Mouse (Mus musculus): Measurements from ENCODE around the gene Ddx24.
"Not testable (repeated sequence)": the region's sequence is repeated elsewhere in the genome, so short reads cannot be mapped to it uniquely, and the experiment has no call there.

Gene Ddx24

DNA sequence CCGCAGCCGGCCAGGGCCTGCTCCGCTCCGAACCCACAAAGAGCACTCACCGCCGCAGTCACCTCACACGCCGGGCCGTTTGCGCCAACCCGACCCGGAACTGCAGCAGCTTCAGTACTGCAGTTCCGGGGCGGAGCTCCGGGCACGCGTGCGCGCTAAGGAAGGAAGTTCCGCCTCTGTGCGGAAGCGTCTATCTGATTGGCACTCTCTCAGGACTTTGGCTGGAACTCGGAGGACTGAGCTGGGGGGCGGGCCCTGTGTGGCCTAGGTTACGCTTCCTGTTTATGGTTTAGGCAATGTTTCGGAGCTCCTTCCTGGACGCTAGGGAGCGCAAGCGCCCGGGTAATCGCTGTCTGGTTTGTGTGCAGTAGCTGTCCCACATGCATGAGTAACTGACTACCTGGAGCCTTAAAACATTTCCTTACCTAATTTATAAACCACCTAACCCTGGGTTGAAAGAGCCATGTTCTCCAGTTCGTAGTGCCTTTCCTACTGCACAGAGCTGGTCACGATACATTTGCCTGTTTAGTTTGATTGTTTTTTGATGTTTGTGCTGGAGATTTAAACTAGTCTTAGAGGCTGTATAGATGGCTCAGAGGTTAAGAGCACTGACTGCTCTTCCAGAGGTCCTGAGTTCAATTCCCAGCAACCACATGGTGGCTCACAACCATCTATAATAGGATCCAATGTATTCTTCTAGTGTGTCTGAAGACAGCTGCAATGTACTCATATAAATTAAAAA is at the start of gene Ddx24:
TSS of gene Ddx24 (minus strand) at position 102 of the 742 bp plus-strand sequence.
- peak; percentile 97 to 98 for DNase-seq

DNA sequence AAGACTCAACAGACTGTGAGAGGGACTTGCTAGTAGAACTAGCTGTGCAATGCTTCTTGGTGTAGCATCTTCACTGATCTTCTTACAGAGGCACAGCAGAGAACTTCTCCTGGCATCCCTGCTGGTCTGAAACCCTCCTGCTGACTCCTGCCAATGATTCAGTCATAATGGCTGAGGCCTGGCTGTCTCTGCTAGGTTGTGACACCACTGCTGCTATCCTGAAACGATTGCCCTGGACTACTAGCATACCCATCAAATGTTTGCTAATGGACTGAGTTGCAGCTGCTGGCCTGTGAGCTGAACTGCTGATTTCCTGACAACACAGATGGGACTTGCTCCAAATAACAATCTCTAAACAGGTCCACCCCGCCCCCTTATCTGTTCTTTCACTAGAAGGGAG is 48.9 kb upstream of the Ddx24 start:
- no peak for DNase-seq

DNA sequence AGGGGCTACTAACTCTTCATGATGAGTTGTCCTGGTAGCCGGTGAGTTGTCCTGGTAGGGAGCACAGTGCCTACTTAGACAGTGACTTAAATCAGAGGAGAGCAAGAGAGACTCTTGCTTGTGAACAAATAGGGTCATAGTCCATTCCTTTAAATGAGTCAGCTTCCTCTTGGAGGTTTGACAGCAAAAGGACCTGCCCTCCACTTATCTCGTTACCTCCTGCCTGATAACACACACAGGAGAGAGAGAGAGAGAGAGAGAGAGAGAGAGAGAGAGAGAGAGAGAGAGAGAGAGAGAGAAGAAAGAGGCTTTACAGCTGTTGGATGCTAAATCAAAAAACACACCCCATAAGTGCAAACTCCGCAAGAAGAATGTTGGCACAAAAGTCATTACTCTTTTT is 31.5 kb upstream of the Ddx24 start, which contains the start of gene Ifi27l2b:
TSS of gene Ifi27l2b (minus strand) at position 84 of the 400 bp plus-strand sequence.
- no peak for DNase-seq

DNA sequence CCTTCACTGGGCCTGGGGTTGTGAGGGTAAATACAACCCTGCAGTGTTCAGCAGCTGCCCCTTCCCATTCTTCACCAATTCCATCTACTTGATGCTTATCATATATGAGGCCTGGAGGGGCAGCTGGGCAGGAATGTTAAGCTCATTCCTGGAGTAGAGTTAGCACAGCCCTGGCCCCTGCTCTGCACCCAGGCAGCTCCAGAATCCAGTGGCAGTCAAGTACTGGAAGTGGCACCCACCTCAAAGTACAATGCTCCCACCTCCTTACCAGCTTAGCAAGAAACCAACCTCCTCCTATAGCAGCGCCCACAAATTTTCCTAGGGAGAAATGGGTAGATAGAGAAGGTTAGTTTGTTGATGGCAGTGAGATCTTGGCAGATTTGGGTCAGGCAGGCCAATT is 31.1 kb upstream of the Ddx24 start:
- DNase-seq, result not testable (repeated sequence)

DNA sequence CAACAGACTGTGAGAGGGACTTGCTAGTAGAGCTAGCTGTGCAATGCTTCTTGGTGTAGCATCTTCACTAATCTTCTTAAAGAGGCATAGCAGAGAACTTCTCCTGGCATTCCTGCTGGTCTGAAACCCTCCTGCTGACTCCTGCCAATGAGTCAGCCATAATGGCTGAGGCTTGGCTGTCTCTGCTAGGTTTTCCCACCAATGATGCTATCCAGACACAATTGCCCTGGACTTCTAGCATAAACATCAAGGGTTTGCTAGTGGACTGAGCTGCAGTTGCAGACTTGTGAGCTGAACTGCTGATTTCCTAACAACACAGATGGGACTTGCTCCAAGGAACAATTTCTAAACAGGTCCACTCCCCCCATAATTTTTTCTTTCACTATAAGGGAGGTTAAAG is 27.7 kb upstream of the Ddx24 start:
- DNase-seq, result no peak

DNA sequence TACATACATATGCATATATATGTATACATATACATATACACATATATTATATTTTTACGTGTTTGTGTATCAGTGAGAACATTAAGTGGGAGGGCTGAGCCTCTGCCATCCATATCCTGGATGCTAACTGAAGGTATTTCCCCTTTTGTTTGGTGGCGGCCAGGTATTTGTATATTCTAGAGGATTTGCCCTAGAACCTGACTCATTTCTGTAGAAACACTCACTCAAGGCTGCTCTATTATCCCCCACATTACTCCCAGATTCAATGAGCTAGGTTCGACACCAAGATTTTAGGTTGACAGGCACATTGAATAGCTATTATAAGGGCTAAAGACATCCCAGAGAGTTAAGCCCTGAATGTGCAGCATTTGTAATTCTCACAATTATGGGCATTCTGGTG is 19.4 kb upstream of the Ddx24 start:
- DNase-seq, result no peak

DNA sequence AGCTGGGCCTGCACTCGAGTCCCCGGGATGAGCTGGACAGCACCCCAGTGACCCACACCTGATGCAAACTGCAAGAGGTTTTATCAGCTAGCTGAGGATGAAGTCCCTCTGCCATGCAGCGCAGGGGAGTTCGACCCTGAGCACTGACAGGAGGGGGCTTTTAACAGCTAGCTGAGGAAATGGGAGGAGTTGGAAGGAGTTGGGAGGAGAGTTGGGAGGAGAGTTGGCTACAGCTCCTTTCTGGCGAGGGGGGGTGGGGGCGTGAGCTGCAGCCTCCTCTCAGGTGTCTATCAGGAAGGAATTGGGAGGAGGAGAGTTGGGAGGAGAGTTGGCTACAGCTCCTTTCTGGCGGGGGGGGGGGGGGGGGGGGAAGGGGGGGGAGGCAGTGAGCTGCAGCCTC is 18.6 kb upstream of the Ddx24 start:
- not testable (repeated sequence) for DNase-seq

DNA sequence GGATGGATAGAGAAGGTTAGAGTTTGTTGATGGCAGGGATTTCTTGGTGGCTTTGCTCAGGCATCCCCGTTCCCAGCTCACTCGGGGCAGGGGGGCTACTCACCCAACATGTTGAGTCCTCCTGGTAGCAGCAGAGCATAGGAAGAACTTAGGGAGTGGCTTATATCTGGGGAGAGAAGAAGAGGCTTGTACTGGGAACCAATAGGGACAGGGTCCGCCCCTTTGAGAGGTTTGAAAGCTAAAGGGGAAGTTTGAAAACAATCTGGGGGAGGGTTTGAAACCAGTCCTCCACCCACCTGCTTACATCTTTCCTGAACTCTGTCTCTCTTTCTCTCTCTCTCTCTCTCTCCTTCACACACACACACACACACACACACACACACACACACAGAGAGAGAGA is 17.9 kb upstream of the Ddx24 start, which contains the start of gene Ifi27l2a:
TSS of gene Ifi27l2a (minus strand) at position 157 of the 400 bp plus-strand sequence.
- no peak for DNase-seq

DNA sequence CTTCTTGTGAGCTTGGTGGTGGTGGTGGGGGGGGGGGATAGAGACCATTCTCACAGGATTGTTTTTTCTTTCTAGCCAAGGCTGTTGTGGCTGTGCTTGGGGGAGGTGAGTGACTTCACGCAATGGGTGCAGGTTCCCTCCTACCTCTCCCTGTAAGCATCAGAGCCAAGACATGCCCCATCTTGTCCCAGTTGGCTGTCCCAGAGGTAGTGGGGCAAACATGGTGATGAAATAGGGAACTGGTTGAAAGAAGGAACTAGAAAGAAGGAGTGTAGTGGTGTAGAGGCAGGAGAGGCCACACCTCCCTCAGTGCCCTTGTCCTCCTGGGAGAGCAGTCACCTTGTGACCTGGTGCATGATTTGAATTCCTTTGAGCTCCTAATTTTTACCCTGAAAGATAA is 12.0 kb upstream of the Ddx24 start:
- DNase-seq, result no peak

DNA sequence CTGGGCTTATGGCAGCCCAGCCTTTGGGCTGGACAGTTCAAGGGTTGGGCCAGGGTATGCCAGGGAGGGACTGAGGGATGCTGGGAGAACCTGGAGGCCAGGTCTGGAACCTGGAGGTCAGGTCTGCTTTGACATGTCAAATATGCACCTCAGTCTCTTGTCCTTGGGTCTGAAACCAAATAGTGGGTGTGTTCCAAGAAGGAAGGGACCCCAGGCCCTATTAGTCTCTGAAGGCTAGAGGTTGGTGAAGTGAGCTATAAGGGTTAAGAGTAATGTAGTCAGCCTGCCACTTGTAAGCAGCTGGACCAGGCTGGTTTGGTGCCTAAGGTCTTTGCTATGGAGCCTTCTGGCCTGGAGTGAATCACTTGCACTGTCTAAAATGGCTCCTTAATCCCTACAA is 9.2 kb upstream of the Ddx24 start:
- no peak for DNase-seq

DNA sequence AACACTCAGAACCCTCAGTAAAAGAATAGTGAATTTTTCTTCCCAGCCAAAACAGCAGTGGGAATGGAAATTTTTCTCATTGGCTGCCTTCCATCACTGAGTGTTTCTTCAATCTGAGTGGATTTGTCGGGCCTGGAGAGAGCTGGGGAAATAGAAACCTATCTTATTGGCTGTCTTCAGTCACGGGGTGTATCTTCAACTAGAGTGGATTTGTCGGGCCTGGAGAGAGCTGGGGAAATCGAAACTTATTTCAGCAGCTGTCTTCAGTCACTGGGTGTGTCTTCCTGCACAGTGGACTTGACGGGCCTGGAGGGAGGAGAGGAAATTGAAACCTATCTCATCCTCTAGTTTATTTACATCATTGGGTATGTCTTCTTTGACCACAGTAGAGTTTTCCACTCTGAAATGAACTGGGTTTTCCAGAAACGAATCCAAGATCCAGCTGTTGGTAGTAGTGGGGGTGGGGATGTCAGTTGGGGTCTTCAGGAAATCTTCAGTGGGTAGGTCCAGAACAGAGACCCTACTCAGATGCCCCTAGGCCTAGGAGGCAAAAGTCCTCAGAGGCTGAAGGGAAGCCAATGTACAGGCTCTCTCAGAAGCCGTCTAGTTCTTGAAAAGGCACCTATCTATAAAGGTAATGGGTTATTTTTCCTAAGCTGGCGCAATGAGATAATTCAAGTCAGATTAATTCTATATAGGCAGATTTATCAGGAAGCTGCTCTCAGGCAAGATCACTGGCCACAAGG is 8.5 kb upstream of the Ddx24 start, which contains the start of gene Ifi27:
TSS of gene Ifi27 (plus strand) at position 226 of the 746 bp plus-strand sequence.
- DNase-seq, result peak; percentile 7 to 22

DNA sequence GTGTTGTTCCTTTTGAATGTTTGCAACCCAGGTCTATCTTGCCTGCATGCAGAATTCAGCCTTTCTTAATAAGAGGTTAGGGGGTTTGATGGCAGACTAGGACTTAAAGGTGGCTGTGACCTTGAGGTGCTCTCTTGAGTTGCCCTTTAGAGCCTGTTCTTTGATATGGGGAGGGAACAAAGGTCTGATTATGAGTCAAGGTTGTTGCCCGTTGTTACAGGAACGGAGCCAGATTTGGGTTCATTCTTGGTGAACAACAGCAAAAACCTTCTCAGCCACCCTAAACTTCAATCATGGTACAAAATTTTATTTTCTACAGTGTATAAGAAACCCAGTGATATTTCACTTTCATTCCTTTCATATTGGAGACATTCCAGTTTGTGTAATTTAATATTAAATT is 7.8 kb upstream of the Ddx24 start:
- DNase-seq, result no peak

DNA sequence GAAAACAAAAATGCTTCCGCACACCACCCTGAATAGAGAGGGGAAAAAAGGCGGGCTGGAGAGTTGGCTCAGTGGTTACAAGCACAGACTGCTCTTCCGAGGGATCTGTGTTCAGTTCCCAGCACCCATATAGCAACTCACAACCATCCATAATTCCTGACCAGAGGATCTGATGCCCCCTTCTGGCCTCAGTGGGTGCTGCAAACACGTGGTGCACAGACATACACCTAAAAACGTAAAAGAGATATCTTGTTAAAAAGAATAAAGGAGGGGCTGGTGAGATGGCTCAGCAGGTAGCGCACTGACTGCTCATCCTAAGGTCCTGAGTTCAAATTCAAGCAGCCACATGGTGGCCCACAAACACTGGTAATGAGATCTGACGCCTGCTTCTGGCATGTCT is 1.1 kb upstream of the Ddx24 start:
- peak; percentile 32 to 36 for DNase-seq

DNA sequence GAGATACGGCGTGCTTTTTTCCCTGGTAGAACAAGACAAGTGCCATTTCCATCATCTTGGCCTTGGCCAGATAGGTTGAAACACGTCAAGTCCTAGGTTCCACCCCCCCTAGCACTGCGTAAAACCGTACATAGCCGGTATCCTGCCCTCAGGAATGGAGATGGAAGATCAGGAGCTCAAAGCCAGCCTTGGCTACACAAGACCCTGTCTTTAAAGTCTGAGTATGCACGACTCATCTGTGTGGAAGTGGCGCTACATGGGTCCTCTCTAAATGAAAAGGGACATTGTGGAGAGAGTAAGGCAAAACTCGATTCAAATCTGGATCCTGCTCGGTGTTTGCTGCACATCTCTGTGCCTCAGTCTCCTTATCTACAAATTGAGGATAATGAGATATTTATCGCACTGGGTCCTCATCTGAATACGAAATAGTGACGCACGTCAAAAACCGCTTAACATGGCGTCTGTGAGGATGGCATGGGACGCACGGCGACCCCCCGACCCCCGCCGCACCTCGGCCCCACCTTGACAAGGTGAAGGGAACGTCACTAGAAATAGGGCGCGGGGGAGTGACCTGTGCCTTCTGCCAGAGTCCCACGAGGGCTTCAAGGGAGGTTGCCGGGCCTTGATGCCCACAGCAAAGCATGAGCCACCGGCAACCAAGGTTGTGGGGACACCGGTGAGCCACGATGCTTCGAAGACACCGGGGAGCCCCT is 458 bp downstream of the Ddx24 start:
- peak; percentile 12 to 21 for DNase-seq

DNA sequence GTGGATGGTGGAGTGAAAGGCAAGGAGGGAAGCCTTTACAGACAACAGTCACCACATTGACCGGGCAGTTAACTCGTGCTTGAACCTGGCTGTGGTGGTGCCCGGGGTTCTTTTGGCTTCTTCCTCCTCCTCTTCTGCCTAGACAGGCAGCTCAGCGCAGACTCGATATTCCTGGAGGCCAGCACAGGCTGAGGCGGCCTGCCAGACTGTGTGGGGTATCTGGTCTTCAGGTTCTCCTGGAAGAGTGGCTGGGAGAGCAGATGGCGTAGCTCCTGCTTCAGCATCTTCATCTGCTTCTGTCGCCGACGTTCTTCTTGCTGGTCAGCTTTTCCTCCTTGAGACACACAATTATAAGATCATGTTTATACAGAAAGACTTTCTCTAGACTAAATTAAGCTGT is 17.5 kb downstream of the Ddx24 start:
- peak; percentile 55 to 64 for DNase-seq

DNA sequence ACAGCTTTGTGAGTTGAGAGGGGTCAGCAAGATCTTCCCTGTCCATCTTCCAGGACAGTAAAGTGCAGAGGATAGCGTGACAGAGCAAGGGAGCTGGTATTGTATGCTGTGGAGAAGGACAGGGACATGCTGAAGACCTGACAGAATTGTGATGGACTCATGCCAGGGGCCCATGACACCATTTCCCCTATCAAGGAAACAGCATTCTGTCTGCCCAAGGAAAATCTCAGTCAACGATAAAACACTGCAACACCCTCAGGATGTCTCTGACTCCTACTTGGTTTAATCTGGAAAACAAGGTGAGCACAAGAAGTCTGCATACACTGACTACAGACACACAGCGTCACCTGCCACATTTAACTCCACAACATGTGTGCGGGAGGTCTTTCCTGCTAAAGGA is 17.9 kb downstream of the Ddx24 start, which contains the start of gene 9330161L09Rik:
TSS of gene 9330161L09Rik (minus strand) at position 101 of the 400 bp plus-strand sequence.
- DNase-seq, result no peak

DNA sequence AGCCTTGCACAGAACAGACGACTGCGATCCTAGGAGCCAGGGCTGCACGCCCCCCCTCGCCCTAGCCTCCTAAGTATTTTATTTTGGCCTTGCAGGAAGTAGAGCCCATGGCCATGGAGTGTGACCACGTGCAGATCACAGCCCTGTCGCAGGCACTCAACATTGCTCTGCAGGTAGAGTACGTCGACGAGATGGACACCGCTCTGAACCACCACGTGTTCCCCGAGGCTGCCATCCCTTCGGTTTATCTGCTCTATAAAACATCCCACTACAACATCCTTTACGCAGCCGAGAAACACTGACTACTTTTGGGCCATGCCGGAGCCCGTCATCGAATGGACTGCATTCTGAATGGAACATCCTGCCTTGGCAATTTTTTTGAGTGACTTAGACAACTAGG is 21.5 kb downstream of the Ddx24 start:
- no peak for DNase-seq

DNA sequence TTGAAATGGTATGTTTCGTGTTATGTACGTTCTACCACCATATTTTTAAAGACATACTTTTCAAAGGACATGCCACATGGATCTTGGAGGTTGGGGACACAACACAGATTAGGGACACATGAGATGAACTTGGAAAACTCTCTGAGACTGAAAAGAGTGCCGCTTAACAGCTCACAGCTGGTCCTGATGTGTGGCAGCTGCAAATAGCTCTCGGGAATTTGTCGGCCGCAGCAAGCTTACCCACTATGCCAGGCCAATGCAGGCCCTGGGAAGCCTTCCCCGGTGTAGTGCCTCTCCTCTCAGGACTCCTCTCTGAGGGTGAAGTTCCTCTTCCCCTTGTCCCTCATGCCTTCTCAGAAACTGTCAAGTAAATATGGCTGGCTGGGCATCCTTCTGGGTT is 28.9 kb downstream of the Ddx24 start:
- no peak for DNase-seq

DNA sequence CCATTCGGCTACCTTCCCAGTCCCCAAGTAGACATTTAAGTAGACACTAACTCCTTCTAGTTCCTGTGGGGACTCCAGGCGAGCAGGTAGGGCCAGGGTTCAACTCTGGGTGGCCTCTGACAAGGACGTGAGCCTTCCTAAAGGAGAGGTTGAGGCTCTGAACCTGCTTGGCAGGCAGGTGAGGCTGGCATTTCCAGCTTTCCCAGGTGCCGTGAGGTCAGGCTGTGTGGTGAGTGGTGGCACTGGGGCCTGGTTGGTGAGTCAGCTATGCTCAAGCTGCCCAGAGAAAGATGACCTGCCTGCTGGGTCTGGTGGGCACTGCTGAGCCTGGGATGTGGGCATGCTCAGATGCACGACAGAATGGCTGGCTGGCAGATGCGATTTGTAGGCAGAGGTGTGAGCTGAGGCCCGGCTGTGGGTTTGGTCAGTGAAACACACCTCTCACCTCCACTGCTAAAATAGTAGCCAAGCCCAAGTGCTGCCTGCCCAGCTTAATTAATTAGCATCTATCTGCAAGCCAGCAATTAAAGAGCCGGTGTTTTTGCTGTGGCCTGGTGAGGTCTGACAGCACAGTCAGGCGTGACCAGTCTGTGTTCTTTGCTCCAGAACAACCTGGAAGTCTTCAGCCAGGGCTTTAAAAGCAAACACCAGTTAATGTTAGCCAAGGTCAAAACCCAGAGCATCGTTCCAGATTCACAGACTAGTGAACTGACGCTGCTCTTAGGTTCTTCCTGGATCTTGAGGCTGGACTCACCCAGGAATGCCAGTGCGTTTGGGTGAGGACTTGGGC is 29.9 kb downstream of the Ddx24 start:
- DNase-seq, result no peak

DNA sequence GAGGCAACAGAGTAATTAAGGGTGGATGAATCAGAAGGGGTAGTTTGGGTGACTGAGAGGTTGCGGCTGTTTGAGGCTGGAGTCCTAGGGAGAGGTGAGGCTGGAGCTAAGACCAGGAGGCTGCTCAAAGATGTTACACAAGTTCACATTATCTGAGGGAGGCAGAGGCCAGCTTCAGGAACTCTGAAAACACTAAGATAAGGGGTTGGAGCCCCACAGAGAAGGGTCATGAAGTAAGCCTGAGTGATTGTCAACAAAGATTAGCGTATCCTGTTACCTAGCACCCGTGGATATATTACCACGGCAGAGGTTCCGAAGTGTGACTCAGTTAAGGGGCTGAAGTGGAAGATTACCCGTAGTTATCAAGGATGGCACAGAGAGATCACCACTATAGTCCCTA is 32.1 kb downstream of the Ddx24 start:
- no peak for DNase-seq

DNA sequence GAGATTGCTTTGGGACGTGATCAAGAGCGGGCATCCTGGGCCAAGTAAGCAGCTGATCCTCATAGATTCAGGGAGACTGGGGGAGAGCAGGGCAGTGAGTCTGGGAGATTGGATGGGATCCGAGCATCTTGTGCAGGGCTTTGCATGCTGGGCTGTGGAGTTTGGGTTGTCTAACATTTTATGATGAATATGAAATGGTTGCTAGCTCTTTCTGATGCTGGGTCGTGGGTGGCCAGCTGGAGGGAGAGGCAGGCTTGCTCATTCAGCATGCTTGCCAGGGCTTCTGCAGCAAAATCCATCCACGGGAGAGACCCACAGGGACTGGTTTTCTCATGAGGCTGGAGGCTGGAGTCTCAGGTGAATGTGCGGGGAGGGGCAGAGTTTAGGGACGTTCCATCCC is 34.5 kb downstream of the Ddx24 start:
- DNase-seq, result no peak

DNA sequence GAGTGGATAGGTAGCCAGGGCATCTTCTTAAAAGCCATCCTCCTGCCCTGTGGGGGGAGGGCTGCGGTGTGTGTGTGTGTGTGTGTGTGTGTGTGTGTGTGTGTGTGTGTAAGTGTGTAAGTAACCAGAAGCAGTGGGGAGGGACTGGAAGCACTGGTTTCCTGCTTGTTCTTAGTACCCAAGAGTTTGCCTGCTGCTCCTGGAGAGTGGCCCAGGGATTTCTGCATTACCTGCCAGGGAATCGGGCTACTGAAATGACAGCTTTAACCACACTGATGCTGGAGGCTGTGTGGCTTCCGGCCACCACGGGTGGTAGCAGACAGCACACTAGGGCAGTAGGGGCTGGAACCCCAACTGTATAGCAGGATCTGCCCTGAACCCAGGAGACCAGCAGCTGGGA is 35.6 kb downstream of the Ddx24 start:
- peak; percentile 42 to 47 for DNase-seq

DNA sequence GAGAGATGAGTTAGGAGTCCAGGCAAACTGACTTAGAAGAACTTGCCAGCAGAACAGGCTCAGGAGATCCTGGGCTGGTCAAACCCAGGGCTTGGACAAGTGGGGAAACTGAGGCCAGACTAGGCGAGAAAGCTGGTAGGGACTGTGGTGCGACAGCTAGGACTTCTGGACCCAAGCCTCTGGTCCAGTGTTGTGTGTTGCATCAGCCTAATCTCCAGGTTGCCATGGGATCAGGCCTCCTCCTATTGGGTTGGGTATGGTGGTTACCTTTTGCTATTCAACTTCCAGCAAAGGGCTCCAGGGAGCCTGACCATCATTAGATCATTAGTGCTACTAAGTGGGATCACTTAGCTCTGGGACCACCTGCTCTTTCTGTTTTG is 36.3 kb downstream of the Ddx24 start:
- DNase-seq, result no peak
